Mouse (Mus musculus): ENCODE measurements around the gene Ifna9.

- no peak for TF ChIP-seq ZKSCAN1 (IDR thresholded peaks at IDR 0.05; ENCODE audit: borderline replicate concordance, low read depth, low read length)
- no peak for TF ChIP-seq USF1 (IDR thresholded peaks at IDR 0.05; ENCODE audit: low read depth, low read length)
- TF ChIP-seq EP300 (IDR thresholded peaks at IDR 0.05; ENCODE audit: low read length), result no peak
- no peak for TF ChIP-seq CTCF (conservative IDR thresholded peaks at IDR 0.05 in 1 of 2, IDR thresholded peaks at IDR 0.05 in 1 of 2; ENCODE audit: low read depth in 2 of 2, low read length in 2 of 2)
- TF ChIP-seq PAX5 (IDR thresholded peaks at IDR 0.05; ENCODE audit: low read length), result no peak
- no peak for TF ChIP-seq POLR2A (IDR thresholded peaks at IDR 0.05; ENCODE audit: low read depth, low read length)
- TF ChIP-seq TCF12 (IDR thresholded peaks at IDR 0.05; ENCODE audit: low read depth, low read length), result no peak
- no peak for TF ChIP-seq BHLHE40 (IDR thresholded peaks at IDR 0.05; ENCODE audit: low read depth, low read length)
- TF ChIP-seq ZNF384 (IDR thresholded peaks at IDR 0.05; ENCODE audit: low read depth, low read length), result no peak
- TF ChIP-seq SMC3 (IDR thresholded peaks at IDR 0.05; ENCODE audit: low read depth, low read length), result no peak
- TF ChIP-seq MEF2A (IDR thresholded peaks at IDR 0.05; ENCODE audit: borderline replicate concordance, low read depth, low read length), result no peak
Observed at GRCm38 (mm10) chr4:88634311-88634710, 42.1 kb upstream of the Ifna9 start, which contains the start of gene C87499.
